Mouse (Mus musculus) thymus, adult 2 months (tissue): ENCODE results near the gene Tmc6. TPM values are rescaled to one million over a fixed set of nuclear protein-coding genes. Genes with fewer than 3 reads are reported as not detected.

ENCODE experiments used
- DNase-seq: peaks from one replicate; pipeline ENCODE4 v3.0.0; 2021
- H3K27ac ChIP-seq: fragments of 200-500 bp; 2 replicates; pipeline ENCODE4 v1.5.1; 2012; ENCODE audit warnings: low read length, control low read depth; ENCODE audit not compliant: control insufficient read depth, insufficient read depth
- H3K27me3 ChIP-seq: fragments of 200-500 bp; 2 replicates; pipeline ENCODE4 v1.6.1; 2012; ENCODE audit warnings: mild to moderate bottlenecking, low read length, moderate library complexity, mixed read lengths; ENCODE audit not compliant: control insufficient read depth, insufficient read depth
- H3K36me3 ChIP-seq: fragments of 200-500 bp; 2 replicates; pipeline ENCODE4 v1.6.1; 2012; ENCODE audit warnings: mild to moderate bottlenecking, low read length, moderate library complexity; ENCODE audit not compliant: control insufficient read depth, insufficient read depth
- H3K4me1 ChIP-seq: fragments of 200-500 bp; replicated peaks from 2 replicates; pipeline ENCODE4 v1.6.1; 2012; ENCODE audit warnings: low read length; ENCODE audit not compliant: control insufficient read depth, insufficient read depth
- H3K4me3 ChIP-seq: fragments of 200-500 bp; 2 replicates; pipeline ENCODE4 v1.5.1; 2012; ENCODE audit warnings: mild to moderate bottlenecking, low read length, control low read depth, moderate library complexity; ENCODE audit not compliant: control insufficient read depth, insufficient read depth
- CTCF ChIP-seq: fragments of 200-500 bp; IDR thresholded peaks from 2 replicates; pipeline ENCODE4 v1.5.1; 2012; ENCODE audit warnings: mild to moderate bottlenecking, control low read depth, low read length, moderate library complexity, borderline replicate concordance; ENCODE audit not compliant: control insufficient read depth, poor library complexity, insufficient read depth; ENCODE audit errors: extremely low read depth
- POLR2A ChIP-seq: fragments of 200-500 bp; IDR thresholded peaks from 2 replicates; pipeline ENCODE4 v1.6.1; 2012; ENCODE audit warnings: mild to moderate bottlenecking, low read length, control low read depth, moderate library complexity; ENCODE audit not compliant: control insufficient read depth, poor library complexity, insufficient read depth; ENCODE audit errors: extremely low read depth
- WGBS: fragments of 180-500 bp; shearing (Covaris S2); methylation state at CpG from one replicate; pipeline ENCODE4 v1.1.7; 2018; 5-methylcytosine and 5-hydroxymethylcytosine counted together
- polyA plus RNA-seq: library from polyadenylated mRNA; depleted of rRNA; stranded (reverse); fragments of >200 nt; gene quantifications from 2 replicates; pipeline ENCODE4 v1.2.3, GENCODE M21; 2012

The Tmc6 gene
- polyA plus RNA-seq, 1 experiment = 201 TPM

DNA sequence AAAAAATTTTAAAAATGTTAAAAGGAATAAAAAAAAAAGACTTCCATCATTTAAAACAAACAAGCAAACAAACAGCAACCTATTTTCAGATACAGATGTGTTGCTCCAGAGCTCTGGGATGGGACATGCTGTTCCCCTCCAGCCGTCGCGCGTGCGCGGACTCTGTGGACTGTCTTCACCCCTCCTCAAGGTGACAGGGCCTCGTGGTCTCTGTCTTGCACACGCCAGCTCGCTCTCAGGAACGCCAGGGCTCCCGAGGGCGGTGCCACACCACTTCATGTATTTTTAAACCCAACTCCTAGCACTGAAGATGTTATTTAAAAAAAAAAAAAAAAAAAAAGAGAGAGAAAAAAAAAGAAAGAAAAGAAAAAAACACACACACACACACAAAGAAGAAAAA lies 19.8 kb downstream of the Tmc6 start:
- Histone ChIP-seq H3K36me3 (peaks cover 45% of the 10 kb centered on the region), H3K27ac (no peak overlapping the region), H3K4me1 (peaks cover 8% of the 10 kb centered on the region), H3K27me3 (no peaks in the 10 kb centered on the region), H3K4me3 (no peak overlapping the region)
- no peak for DNase-seq
- TF ChIP-seq POLR2A (no peak), CTCF (no peak)
- WGBS = 83% methylated on average over 12 of the region's 12 CpGs

- WGBS = 96% methylated on average over 13 of the region's 13 CpGs
- H3K4me1 ChIP-seq = peaks cover 8% of the 10 kb centered on the region
- no peak overlapping the region for H3K27ac ChIP-seq
- peaks cover 49% of the 10 kb centered on the region for H3K36me3 ChIP-seq
- H3K27me3 ChIP-seq = no peaks in the 10 kb centered on the region
- no peak for DNase-seq
- no peak for TF ChIP-seq CTCF
- no peak for TF ChIP-seq POLR2A
- no peak overlapping the region for H3K4me3 ChIP-seq
These were observed 20.2 kb downstream of the Tmc6 start for GRCm38 (mm10) chr11:117761801-117762200.

DNA sequence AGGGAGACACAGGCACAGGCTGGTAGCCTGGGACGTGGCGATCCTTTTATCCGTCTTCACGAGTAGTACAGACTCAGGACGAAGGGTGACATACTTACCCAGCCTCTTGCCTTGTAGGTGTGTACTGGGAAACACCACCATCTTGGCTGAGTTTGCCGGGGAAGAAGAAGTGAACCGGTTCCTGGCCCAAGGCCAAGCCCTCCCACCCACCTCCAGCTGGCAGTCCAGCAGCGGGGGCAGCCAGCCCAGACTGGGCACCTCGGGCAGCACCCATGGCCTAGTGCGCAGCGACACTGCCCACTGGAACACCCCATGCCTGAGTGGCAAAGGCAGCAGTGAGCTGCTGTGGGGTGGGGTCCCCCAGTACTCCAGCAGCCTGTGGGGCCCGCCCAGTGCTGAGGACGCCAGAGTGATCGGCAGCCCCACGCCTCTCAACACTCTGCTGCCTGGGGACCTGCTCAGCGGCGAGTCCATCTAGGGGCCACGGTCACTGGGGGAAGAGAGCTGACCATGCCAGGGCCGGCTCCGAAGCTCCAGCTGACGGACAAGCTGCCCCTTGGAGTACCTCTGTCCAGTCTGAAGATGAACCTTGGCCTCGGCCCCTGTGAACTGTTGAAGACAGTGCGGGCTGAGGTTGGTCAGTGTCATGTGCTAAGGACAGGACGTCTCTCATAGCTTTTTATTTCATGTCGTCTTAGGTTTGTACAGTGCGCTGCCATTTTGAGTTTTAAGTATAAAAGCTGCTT lies 21.5 kb downstream of the Tmc6 start:
- DNase-seq = no peak
- H3K4me1 ChIP-seq = peaks cover 8% of the 10 kb centered on the region
- no peak overlapping the region for H3K27ac ChIP-seq
- H3K36me3 ChIP-seq = peaks cover 56% of the 10 kb centered on the region
- H3K27me3 ChIP-seq = no peaks in the 10 kb centered on the region
- H3K4me3 ChIP-seq = no peak overlapping the region
- TF ChIP-seq POLR2A = no peak
- no peak for TF ChIP-seq CTCF
- WGBS = 96% methylated on average over 26 of the region's 26 CpGs

DNA sequence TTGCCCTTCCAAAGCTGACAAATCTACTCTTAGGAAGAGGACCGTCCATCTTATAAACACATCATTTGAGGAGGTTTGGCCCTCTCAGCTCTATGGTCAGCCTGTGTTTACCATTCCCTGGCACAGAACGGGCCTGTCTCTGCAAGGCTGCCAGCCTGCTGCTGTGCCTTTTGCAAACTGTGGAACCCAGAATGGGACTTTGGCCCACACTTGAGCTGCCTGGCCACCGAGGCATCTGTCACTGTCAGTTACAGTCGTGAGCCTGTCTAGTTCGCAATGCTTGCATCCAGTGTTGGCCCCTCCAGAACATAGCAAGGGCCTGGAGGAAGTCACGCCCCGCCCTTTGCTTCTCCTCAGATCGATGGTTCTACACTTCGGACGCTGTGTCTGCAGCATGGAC lies 22.7 kb downstream of the Tmc6 start:
- 0 out of 2 replicates have a peak, but pooled peaks have one; percentile 13 for TF ChIP-seq CTCF
- TF ChIP-seq POLR2A = no peak
- Histone ChIP-seq H3K36me3 (peaks cover 69% of the 10 kb centered on the region), H3K4me3 (no peak overlapping the region)

GRCm38 (mm10) chr11:117755891-117756290 lies 26.1 kb downstream of the Tmc6 start:
- H3K4me1 ChIP-seq = no peaks in the 10 kb centered on the region
- 98% methylated on average over 7 of the region's 7 CpGs for WGBS
- TF ChIP-seq CTCF (no peak), POLR2A (no peak)
- peaks cover 92% of the 10 kb centered on the region for H3K36me3 ChIP-seq
- H3K27ac ChIP-seq = no peak overlapping the region
- H3K27me3 ChIP-seq = no peaks in the 10 kb centered on the region
- H3K4me3 ChIP-seq = no peak overlapping the region
- no peak for DNase-seq

More for the DNA sequence above, 22.7 kb downstream of the Tmc6 start:
- 96% methylated on average over 10 of the region's 10 CpGs for WGBS
- peaks cover 8% of the 10 kb centered on the region for H3K4me1 ChIP-seq
- no peak for DNase-seq
- no peak overlapping the region for H3K27ac ChIP-seq
- no peaks in the 10 kb centered on the region for H3K27me3 ChIP-seq

GRCm38 (mm10) chr11:117751544-117751943 lies 30.5 kb downstream of the Tmc6 start:
- no peak for DNase-seq
- no peak overlapping the region for H3K27ac ChIP-seq
- no peak overlapping the region for H3K4me3 ChIP-seq
- H3K27me3 ChIP-seq = no peaks in the 10 kb centered on the region
- H3K36me3 ChIP-seq = peaks cover 92% of the 10 kb centered on the region
- no peak for TF ChIP-seq CTCF
- no peak for TF ChIP-seq POLR2A
- no peaks in the 10 kb centered on the region for H3K4me1 ChIP-seq
- 94% methylated on average over 6 of the region's 6 CpGs for WGBS

GRCm38 (mm10) chr11:117749414-117749813 lies 32.6 kb downstream of the Tmc6 start:
- H3K27me3 ChIP-seq = no peaks in the 10 kb centered on the region
- no peak overlapping the region for H3K4me3 ChIP-seq
- WGBS = 93% methylated on average over 10 of the region's 10 CpGs
- no peaks in the 10 kb centered on the region for H3K4me1 ChIP-seq
- H3K27ac ChIP-seq = no peak overlapping the region
- no peak for DNase-seq
- peaks cover 93% of the 10 kb centered on the region for H3K36me3 ChIP-seq
- no peak for TF ChIP-seq POLR2A
- no peak for TF ChIP-seq CTCF
